Mouse (Mus musculus): ENCODE data around the gene Gm28557. TPM values are rescaled to one million over a fixed set of nuclear protein-coding genes. Genes with fewer than 3 reads are reported as not detected.
A peak's percentile ranks its signal among the peaks of the same experiment; 100 is the strongest.
"Not testable (repeated sequence)": the region's sequence is repeated elsewhere in the genome, so short reads cannot be mapped to it uniquely, and the experiment has no call there.

Gm28557 gene
- total RNA-seq (2014; rRNA removed) (1.7 and 3.1 TPM in 2 replicates), polyA plus RNA-seq (2015; fragmentation: Nextera tagmentation; extraction: Ambion mirVana) (0.89 and 0.97 TPM in 2 replicates)

- peak; percentile 98 for DNase-seq (ENCODE audit: low spot score)
- Histone ChIP-seq H3K27me3 (ENCODE audit: insufficient read depth, low read length) (no peaks in the 10 kb centered on the region), H3K4me2 (ENCODE audit: low read depth, low read length, poor library complexity, severe bottlenecking) (peak within 1 kb of the TSS; percentile 88), H3K4me1 (ENCODE audit: insufficient read depth, low read length) (no peaks in the 10 kb centered on the region), H3K9me3 (ENCODE audit: low read length) (no peaks in the 10 kb centered on the region), H3K4me3 (ENCODE audit: low read depth, low read length) (peak within 1 kb of the TSS; percentile 65), H3K9ac (replicated peaks; ENCODE audit: low read length, poor library complexity, severe bottlenecking) (peak within 1 kb of the TSS; percentile 56), H3K36me3 (ENCODE audit: insufficient read depth, low read length) (no peaks in the 10 kb centered on the region), H3K27ac (ENCODE audit: low read depth, low read length) (peak within 1 kb of the TSS; percentile 67)
- peak; percentile 98 for ATAC-seq (ENCODE audit: low FRiP score)
- peak; percentile 96 for TF ChIP-seq CTCF (IDR thresholded peaks at IDR 0.05)
- 0% methylated on average over 17 of the region's 17 CpGs for WGBS
Observed at GRCm38 (mm10) chr13:67108194-67108820, at the start of gene Gm28557. Gm28557 (minus strand) TSS chr13:67108604.

DNA sequence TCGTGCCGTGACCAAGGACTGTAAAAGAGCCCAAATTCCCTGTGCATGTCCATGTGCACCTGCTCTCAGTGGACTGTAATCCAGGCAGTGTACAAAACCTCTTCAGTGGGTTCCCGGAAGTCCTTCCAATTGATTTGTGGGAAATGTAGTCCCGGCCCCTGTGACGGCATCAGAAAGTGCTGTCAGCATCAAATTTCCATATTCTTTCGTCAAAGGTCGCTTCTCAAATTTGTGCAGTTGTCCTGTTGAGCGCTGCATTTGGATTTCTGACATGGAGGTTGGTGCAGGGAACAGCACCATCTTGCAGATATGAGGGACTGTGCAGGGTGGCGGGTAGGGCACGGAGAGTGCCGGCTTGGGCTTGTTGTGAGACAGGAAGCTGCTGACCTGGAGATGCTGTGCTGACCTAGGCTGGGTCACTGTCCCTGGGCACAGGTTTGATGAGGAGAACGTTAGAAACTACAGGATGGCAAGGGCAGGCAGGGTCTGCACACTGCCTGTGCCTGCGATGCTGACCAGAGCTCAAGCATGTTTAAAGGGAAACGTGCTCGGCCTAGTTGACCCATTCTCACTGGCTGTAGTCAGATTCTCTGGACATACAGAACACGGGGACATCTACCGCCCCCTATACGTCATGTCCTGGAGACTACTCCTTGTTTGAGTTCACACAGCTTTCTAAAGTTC lies 19.8 kb upstream of the Gm28557 start:
- H3K4me1 ChIP-seq (ENCODE audit: insufficient read depth, low read length) = no peaks in the 10 kb centered on the region
- peak overlapping the region; percentile 83 for H3K9ac ChIP-seq (replicated peaks; ENCODE audit: low read length, poor library complexity, severe bottlenecking)
- peak overlapping the region; percentile 68 for H3K4me2 ChIP-seq (ENCODE audit: low read depth, low read length, poor library complexity, severe bottlenecking)
- WGBS = 2% methylated on average over 18 of the region's 18 CpGs
- no peaks in the 10 kb centered on the region for H3K9me3 ChIP-seq (ENCODE audit: low read length)
- peak overlapping the region; percentile 71 for H3K4me3 ChIP-seq (ENCODE audit: low read depth, low read length)
- DNase-seq (ENCODE audit: low spot score) (peak; percentile 95), ATAC-seq (ENCODE audit: low FRiP score) (peak; percentile 98)
- peak; percentile 51 for TF ChIP-seq CTCF (IDR thresholded peaks at IDR 0.05)
- H3K36me3 ChIP-seq (ENCODE audit: insufficient read depth, low read length) = no peaks in the 10 kb centered on the region
- peak overlapping the region; percentile 78 for H3K27ac ChIP-seq (ENCODE audit: low read depth, low read length)
- H3K27me3 ChIP-seq (ENCODE audit: insufficient read depth, low read length) = no peaks in the 10 kb centered on the region

DNA sequence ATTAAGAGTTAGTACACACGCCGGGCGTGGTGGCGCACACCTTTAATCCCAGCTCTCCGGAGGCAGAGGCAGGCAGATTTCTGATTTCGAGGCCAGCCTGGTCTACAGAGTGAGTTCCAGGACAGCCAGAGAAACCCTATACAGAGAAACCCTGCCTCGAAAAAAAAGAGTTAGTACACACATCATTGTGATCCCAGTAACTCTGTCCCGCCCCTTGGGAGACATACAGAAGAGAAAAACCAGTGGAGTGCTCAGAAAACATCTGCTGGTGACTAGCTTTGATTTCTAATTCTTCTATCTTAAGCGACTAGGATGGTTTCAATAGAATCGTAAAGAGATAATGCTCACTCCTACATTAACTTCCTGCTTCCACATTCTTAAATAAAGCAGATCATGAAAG lies 19.1 kb upstream of the Gm28557 start:
- not testable (repeated sequence) for H3K9me3 ChIP-seq (ENCODE audit: low read length); H3K4me1 ChIP-seq (ENCODE audit: insufficient read depth, low read length); H3K36me3 ChIP-seq (ENCODE audit: insufficient read depth, low read length); H3K9ac ChIP-seq (replicated peaks; ENCODE audit: low read length, poor library complexity, severe bottlenecking); H3K27me3 ChIP-seq (ENCODE audit: insufficient read depth, low read length); ATAC-seq (ENCODE audit: low FRiP score); DNase-seq (ENCODE audit: low spot score)
- 76% methylated on average over 10 of the region's 10 CpGs for WGBS
- Histone ChIP-seq H3K4me3 (ENCODE audit: low read depth, low read length) (peak overlapping the region; percentile 71), H3K4me2 (ENCODE audit: low read depth, low read length, poor library complexity, severe bottlenecking) (peak overlapping the region; percentile 68), H3K27ac (ENCODE audit: low read depth, low read length) (peak overlapping the region; percentile 78)

DNA sequence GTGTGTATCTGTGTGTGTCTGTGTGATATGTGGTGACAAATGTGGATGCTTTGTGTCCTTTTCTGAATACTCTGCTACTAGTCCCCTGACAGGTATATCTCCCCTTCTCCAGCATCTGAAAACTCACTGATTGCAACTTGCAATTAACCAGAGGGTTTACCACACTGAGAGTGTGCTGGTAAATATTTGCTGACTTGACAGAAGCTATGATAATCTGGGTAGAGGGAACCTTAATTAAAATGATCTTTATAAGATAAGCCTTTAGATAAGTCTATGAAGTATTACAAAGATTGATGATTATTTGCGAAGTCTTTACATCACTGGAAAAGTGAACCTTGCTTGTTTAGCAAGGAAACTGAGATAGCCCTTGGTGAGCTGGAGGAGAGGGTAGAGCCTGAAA lies 16.1 kb upstream of the Gm28557 start:
- 94% methylated on average over 1 of the region's 1 CpGs for WGBS
- H3K9ac ChIP-seq (replicated peaks; ENCODE audit: low read length, poor library complexity, severe bottlenecking) = no peak overlapping the region
- H3K27ac ChIP-seq (ENCODE audit: low read depth, low read length) = no peak overlapping the region
- H3K4me2 ChIP-seq (ENCODE audit: low read depth, low read length, poor library complexity, severe bottlenecking) = no peak overlapping the region
- no peak for TF ChIP-seq CTCF (IDR thresholded peaks at IDR 0.05)
- DNase-seq (ENCODE audit: low spot score) (no peak), ATAC-seq (ENCODE audit: low FRiP score) (no peak)
- no peaks in the 10 kb centered on the region for H3K9me3 ChIP-seq (ENCODE audit: low read length)
- no peaks in the 10 kb centered on the region for H3K36me3 ChIP-seq (ENCODE audit: insufficient read depth, low read length)
- H3K27me3 ChIP-seq (ENCODE audit: insufficient read depth, low read length) = 0 out of 2 replicates have a peak, but pooled peaks cover 3% of the 10 kb centered on the region
- no peaks in the 10 kb centered on the region for H3K4me1 ChIP-seq (ENCODE audit: insufficient read depth, low read length)
- H3K4me3 ChIP-seq (ENCODE audit: low read depth, low read length) = no peak overlapping the region

DNA sequence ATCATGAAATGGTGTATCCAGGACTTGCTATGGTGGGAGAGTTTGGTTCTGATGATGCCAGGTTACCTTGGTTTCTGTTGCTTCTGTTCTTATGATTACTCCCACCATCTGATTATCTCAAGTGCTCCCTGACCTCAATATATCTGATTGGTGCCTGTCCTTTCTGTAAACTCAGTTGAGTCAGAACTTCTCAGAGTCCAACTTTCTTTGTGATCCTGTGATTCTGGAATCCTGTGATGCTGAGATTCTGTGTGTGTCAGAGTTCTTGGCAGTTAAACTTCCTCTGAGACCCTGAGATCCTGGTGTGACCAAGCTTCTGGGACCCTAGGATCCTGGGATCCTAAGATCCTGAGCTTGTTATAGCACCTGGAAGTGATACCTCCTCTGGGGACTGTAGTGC lies 13.0 kb upstream of the Gm28557 start, which contains the start of gene Zfp759:
Zfp759 (plus strand) TSS at position 301 of the 400 bp plus-strand sequence.
- H3K36me3 ChIP-seq (ENCODE audit: insufficient read depth, low read length); H3K4me2 ChIP-seq (ENCODE audit: low read depth, low read length, poor library complexity, severe bottlenecking); H3K27me3 ChIP-seq (ENCODE audit: insufficient read depth, low read length); H3K27ac ChIP-seq (ENCODE audit: low read depth, low read length); H3K4me3 ChIP-seq (ENCODE audit: low read depth, low read length); H3K9ac ChIP-seq (replicated peaks; ENCODE audit: low read length, poor library complexity, severe bottlenecking); DNase-seq (ENCODE audit: low spot score); H3K9me3 ChIP-seq (ENCODE audit: low read length); H3K4me1 ChIP-seq (ENCODE audit: insufficient read depth, low read length); ATAC-seq (ENCODE audit: low FRiP score): not testable (repeated sequence)

DNA sequence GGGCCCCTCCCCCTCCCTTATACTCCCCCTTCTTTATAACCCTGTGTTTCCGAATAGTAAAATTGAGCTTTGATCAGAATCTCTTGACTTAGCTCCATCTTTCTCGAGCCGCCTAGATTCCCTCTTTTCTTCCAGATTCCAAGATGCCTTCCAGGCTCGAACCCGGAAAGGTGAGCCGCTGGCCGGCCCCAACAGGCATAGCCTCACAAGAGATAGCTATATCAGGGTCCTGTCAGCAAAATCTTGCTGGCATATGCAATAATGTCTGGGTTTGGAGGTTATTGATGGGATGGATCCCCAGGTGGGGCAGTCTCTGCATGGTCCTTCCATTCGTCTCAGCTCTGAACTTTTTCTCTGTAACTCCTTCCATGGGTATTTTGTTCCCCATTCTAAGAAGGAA lies 7.8 kb upstream of the Gm28557 start, which contains the start of gene Rslcan18:
Rslcan18 (minus strand) TSS at position 101 of the 400 bp plus-strand sequence.
- not testable (repeated sequence) for H3K36me3 ChIP-seq (ENCODE audit: insufficient read depth, low read length); H3K9ac ChIP-seq (replicated peaks; ENCODE audit: low read length, poor library complexity, severe bottlenecking); H3K27me3 ChIP-seq (ENCODE audit: insufficient read depth, low read length); H3K9me3 ChIP-seq (ENCODE audit: low read length); H3K4me3 ChIP-seq (ENCODE audit: low read depth, low read length); H3K27ac ChIP-seq (ENCODE audit: low read depth, low read length); H3K4me2 ChIP-seq (ENCODE audit: low read depth, low read length, poor library complexity, severe bottlenecking); ATAC-seq (ENCODE audit: low FRiP score); H3K4me1 ChIP-seq (ENCODE audit: insufficient read depth, low read length); DNase-seq (ENCODE audit: low spot score)
- 94% methylated on average over 8 of the region's 8 CpGs for WGBS
